Mouse (Mus musculus) midbrain, embryonic 16.5 days (tissue): Measurements from ENCODE around the gene Uqcrc1. TPM values are rescaled to one million over a fixed set of nuclear protein-coding genes. Genes with fewer than 3 reads are reported as not detected.

Source experiments
- ATAC-seq: fragments of 200-750 bp; cut with Nextera tagmentation; 2 replicates; pipeline ENCODE4 v1.8.0; 2017; ENCODE audit warnings: moderate TSS enrichment
- H3K27ac ChIP-seq: fragments of 300-500 bp; sonication (generic); 2 replicates; pipeline ENCODE4 v1.5.1; 2014; ENCODE audit warnings: mild to moderate bottlenecking, low read length, mixed read lengths
- H3K27me3 ChIP-seq: fragments of 300-500 bp; sonication (generic); 2 replicates; pipeline ENCODE4 v1.6.1; 2014; ENCODE audit warnings: low read depth, low read length, mixed read lengths; ENCODE audit not compliant: control insufficient read depth, insufficient read depth
- H3K36me3 ChIP-seq: fragments of 300-500 bp; sonication (generic); 2 replicates; pipeline ENCODE4 v1.6.1; 2014; ENCODE audit warnings: mild to moderate bottlenecking, low read length, moderate library complexity, mixed read lengths; ENCODE audit not compliant: control insufficient read depth, insufficient read depth
- H3K4me1 ChIP-seq: fragments of 300-500 bp; sonication (generic); 2 replicates; pipeline ENCODE4 v1.6.1; 2014; ENCODE audit warnings: mild to moderate bottlenecking, low read length, mixed read lengths; ENCODE audit not compliant: control insufficient read depth, insufficient read depth
- H3K4me2 ChIP-seq: fragments of 300-500 bp; sonication (generic); 2 replicates; pipeline ENCODE4 v1.6.1; 2014; ENCODE audit warnings: mild to moderate bottlenecking, low read length, mixed read lengths
- H3K4me3 ChIP-seq: fragments of 300-500 bp; sonication (generic); 2 replicates; pipeline ENCODE4 v1.5.1; 2014; ENCODE audit warnings: low read depth, mild to moderate bottlenecking, low read length, moderate library complexity, mixed read lengths
- H3K9ac ChIP-seq: fragments of 300-500 bp; sonication (generic); 2 replicates; pipeline ENCODE4 v1.6.1; 2014; ENCODE audit warnings: low read depth, low read length, mixed read lengths
- H3K9me3 ChIP-seq: fragments of 300-500 bp; sonication (generic); replicated peaks from 2 replicates; pipeline ENCODE4 v1.6.1; 2014; ENCODE audit warnings: mild to moderate bottlenecking, low read length, mixed read lengths; ENCODE audit not compliant: control insufficient read depth, poor library complexity, severe bottlenecking
- WGBS: fragments of 180-500 bp; shearing (Covaris S2); extraction: QIAGEN DNeasy Blood & Tissue Kit; methylation state at CpG from one replicate; pipeline ENCODE4 v1.1.7; 2014; 5-methylcytosine and 5-hydroxymethylcytosine counted together
- microRNA counts: library from miRNA; unstranded; fragments of <30 nt; microRNA quantifications from one replicate; lab custom pipeline; 2016
- microRNA-seq: library from miRNA; unstranded; fragments of <30 nt; microRNA quantifications from one replicate; pipeline ENCODE4, GENCODE M21; 2017
- polyA plus RNA-seq: library from polyadenylated mRNA; unstranded; fragments of >200 nt; fragmentation: Nextera tagmentation; extraction: Ambion mirVana; gene quantifications from 2 replicates; pipeline ENCODE4 v1.2.1, GENCODE M21; 2015

The Uqcrc1 gene
- polyA plus RNA-seq, 1 experiment from 2014 or later: 452 TPM

- no peak; the same call in 1 of the 2 replicates for ATAC-seq
- Histone ChIP-seq H3K27ac (peak overlapping the region; percentile 72), H3K36me3 (no peaks in the 10 kb centered on the region), H3K9me3 (no peaks in the 10 kb centered on the region), H3K4me2 (peak overlapping the region; percentile 62), H3K27me3 (no peaks in the 10 kb centered on the region), H3K4me3 (peak overlapping the region; percentile 77), H3K9ac (peak overlapping the region; percentile 86), H3K4me1 (peaks cover 16% of the 10 kb centered on the region)
- 10% methylated on average over 18 of the region's 18 CpGs for WGBS
These were observed 55.6 kb downstream of the Uqcrc1 start for GRCm38 (mm10) chr9:108992085-108992469.

- WGBS: 86% methylated on average over 9 of the region's 9 CpGs
- Histone ChIP-seq H3K4me3 (peak overlapping the region; percentile 77), H3K9me3 (no peaks in the 10 kb centered on the region), H3K4me2 (peak overlapping the region; percentile 62), H3K36me3 (no peaks in the 10 kb centered on the region), H3K4me1 (peaks cover 16% of the 10 kb centered on the region), H3K9ac (peak overlapping the region; percentile 86; the same call in 1 of the 2 replicates), H3K27me3 (no peaks in the 10 kb centered on the region), H3K27ac (no peak overlapping the region)
- no peak for ATAC-seq
These were observed 56.4 kb downstream of the Uqcrc1 start for GRCm38 (mm10) chr9:108992620-108993361.

DNA sequence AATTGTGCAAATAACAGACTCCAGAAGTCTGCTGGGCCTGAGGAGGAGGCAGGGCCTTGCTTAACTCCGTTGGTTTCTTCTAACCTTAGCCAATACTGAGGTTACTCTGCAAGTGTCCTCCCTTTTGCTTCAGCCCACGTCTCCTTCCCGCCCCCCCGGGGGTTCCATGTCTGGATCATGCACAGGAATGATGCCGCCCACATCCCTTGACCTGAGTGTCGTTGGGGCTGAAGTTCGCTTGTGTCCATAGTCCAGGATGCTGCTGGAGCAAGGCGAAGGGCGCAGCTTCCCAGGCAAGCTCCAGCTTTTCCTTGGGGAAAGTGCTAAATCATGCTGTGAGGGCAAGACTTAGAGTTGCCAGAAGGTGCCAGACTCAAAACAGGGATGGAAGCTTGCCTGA lies 60.0 kb downstream of the Uqcrc1 start:
- Histone ChIP-seq H3K36me3 (no peaks in the 10 kb centered on the region), H3K4me3 (no peak overlapping the region), H3K4me2 (no peak overlapping the region), H3K27me3 (no peaks in the 10 kb centered on the region), H3K9ac (no peak overlapping the region), H3K9me3 (no peaks in the 10 kb centered on the region), H3K4me1 (peaks cover 12% of the 10 kb centered on the region), H3K27ac (no peak overlapping the region)
- ATAC-seq: no peak
- WGBS: 79% methylated on average over 9 of the region's 9 CpGs

- Histone ChIP-seq H3K9me3 (no peaks in the 10 kb centered on the region), H3K27me3 (no peaks in the 10 kb centered on the region), H3K4me1 (peaks cover 2% of the 10 kb centered on the region; the same call in 1 of the 2 replicates), H3K27ac (peak overlapping the region; percentile 58), H3K36me3 (peaks cover 4% of the 10 kb centered on the region; the same call in 1 of the 2 replicates), H3K4me3 (no peak overlapping the region), H3K9ac (0 out of 2 replicates have a peak overlapping the region, but pooled peaks have one; percentile 38), H3K4me2 (peak overlapping the region; percentile 17; the same call in 1 of the 2 replicates)
- 72% methylated on average over 19 of the region's 19 CpGs for WGBS
- 0 out of 2 replicates have a peak, but pooled peaks have one; percentile 15 for ATAC-seq
These were observed 62.1 kb downstream of the Uqcrc1 start for GRCm38 (mm10) chr9:108998287-108999166.

DNA sequence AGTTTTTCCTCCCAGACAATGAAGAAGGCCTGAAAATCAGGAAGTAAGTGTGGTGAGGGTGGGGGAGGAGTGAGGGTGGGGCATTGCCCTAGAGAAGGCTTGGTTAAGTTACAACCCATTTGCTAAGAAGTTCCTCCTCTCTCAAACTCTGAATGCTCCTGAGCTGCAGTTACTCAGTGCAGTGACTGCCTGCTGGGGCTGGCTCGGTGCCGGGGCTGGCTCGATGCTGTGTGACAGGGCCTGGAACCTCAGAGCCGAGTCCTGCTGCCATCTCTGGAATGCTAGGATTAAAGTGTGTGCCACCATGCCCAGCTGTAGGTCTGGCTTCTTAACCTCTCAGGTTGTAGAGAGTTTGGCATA lies 62.7 kb downstream of the Uqcrc1 start:
- Histone ChIP-seq H3K4me1 (peaks cover 2% of the 10 kb centered on the region; the same call in 1 of the 2 replicates), H3K9ac (no peak overlapping the region), H3K9me3 (no peaks in the 10 kb centered on the region), H3K4me3 (no peak overlapping the region), H3K27ac (0 out of 2 replicates have a peak overlapping the region, but pooled peaks have one; percentile 18), H3K4me2 (no peak overlapping the region), H3K36me3 (peaks cover 4% of the 10 kb centered on the region; the same call in 1 of the 2 replicates), H3K27me3 (no peaks in the 10 kb centered on the region)
- no peak for ATAC-seq
- WGBS: 77% methylated on average over 4 of the region's 4 CpGs

MicroRNAs encoded within 50 kb of the gene (microRNA counts, 519-probe panel; counts per million panel counts)
- 386 counts per million, percentile 18 among the panel's probes with 10 or more counts for microRNA mmu-miR-711 (lab: Ali Mortazavi, UCI)

Small RNA genes within 50 kb of the gene (microRNA-seq; reads per million reads assigned to microRNA genes)
- not detected for gene Mir711

Other genes starting within 250 kb of the Uqcrc1 start
- 57.3 and 69.1 TPM in 2 replicates for gene Prkar2a, start 247.3 kb upstream of the Uqcrc1 start, polyA plus RNA-seq
- gene Ip6k2, start 152.8 kb upstream of the Uqcrc1 start, polyA plus RNA-seq: 199 and 222 TPM in 2 replicates
- gene Nckipsd, start 128.3 kb upstream of the Uqcrc1 start, polyA plus RNA-seq: 33.2 and 51.7 TPM in 2 replicates
- 12.7 and 16.4 TPM in 2 replicates for gene Celsr3, start 110.3 kb upstream of the Uqcrc1 start, polyA plus RNA-seq
- 17.5 and 19.0 TPM in 2 replicates for gene Slc26a6, start 83.3 kb upstream of the Uqcrc1 start, polyA plus RNA-seq
- not detected in 2 replicates for gene Tmem89, start 22.0 kb upstream of the Uqcrc1 start, polyA plus RNA-seq
- gene Col7a1, start 17.0 kb downstream of the Uqcrc1 start, polyA plus RNA-seq: 1.1 and 1.6 TPM in 2 replicates
- gene Ucn2, start 49.4 kb downstream of the Uqcrc1 start, polyA plus RNA-seq: not detected in 2 replicates
- 31.5 and 31.9 TPM in 2 replicates for gene Pfkfb4, start 55.1 kb downstream of the Uqcrc1 start, polyA plus RNA-seq
- 60.1 and 68.9 TPM in 2 replicates for gene Shisa5, start 101.9 kb downstream of the Uqcrc1 start, polyA plus RNA-seq
- 12.1 and 13.7 TPM in 2 replicates for gene Trex1, start 123.1 kb downstream of the Uqcrc1 start, polyA plus RNA-seq
- 31.5 and 34.1 TPM in 2 replicates for gene Atrip, start 137.5 kb downstream of the Uqcrc1 start, polyA plus RNA-seq
- 12.5 and 13.1 TPM in 2 replicates for gene Ccdc51, start 145.9 kb downstream of the Uqcrc1 start, polyA plus RNA-seq
- gene Tma7, start 146.0 kb downstream of the Uqcrc1 start, polyA plus RNA-seq: 674 and 688 TPM in 2 replicates
- gene Plxnb1, start 158.8 kb downstream of the Uqcrc1 start, polyA plus RNA-seq: 17.9 and 19.1 TPM in 2 replicates
- not detected in 2 replicates for gene Fbxw21, start 225.4 kb downstream of the Uqcrc1 start, polyA plus RNA-seq